Mouse (Mus musculus) embryonic fibroblast, embryonic 13.5 days (primary cell): Measurements from ENCODE around the gene Zmynd19.

Source experiments
- CTCF ChIP-seq: IDR thresholded peaks from 2 replicates; pipeline ENCODE4 v1.5.1; 2011; ENCODE audit warnings: mild to moderate bottlenecking, control low read depth, low read length, moderate library complexity, borderline replicate concordance; ENCODE audit not compliant: insufficient read depth
- POLR2A ChIP-seq: IDR thresholded peaks from 2 replicates; pipeline ENCODE4 v1.6.1; 2011; ENCODE audit warnings: low read depth, mild to moderate bottlenecking, control low read depth, low read length, moderate library complexity

DNA sequence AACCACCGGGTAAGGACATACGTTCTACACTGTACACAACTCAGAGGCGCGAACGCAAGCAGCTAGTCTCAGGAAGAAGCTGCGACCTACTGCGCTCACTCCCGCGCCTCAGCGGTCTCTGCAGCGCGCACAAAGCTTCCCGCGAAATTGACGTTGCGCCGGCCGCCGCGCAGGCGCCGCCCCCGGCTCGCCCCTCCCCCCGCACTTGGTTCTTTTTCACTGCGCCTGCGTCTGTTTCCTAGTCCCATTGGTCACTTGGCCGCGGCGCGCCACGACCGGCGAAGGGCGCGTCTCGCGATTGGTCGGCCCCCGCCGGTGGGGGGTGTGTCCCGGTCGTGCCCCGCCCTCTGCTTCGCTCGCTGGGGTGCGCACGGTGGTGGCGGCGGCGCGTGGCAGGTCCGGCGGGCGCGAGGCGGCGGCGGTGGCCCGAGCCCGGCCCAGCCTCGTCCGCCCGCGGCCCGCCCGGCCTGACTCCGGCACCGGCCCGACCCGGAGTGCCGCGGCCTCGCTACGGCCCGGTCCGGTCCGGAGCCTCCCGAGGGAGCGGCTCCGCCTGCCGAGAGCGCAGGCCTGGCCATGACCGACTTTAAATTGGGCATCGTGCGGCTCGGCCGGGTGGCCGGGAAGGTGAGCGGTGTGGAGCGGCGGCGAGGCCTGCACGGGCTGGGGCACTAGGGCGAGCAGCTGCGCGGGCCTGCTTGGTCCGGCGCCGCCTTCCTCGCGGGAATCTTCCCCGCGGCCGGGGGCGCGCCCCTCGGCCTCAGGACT, at the start of gene Zmynd19:
- TF ChIP-seq CTCF, result no peak
- peak; percentile 63 for TF ChIP-seq POLR2A
